Mouse (Mus musculus): ENCODE results near the gene Arhgap23. TPM values are rescaled to one million over a fixed set of nuclear protein-coding genes. Genes with fewer than 3 reads are reported as not detected.

Gene Arhgap23
- total and polyA plus RNA-seq, 2 experiments, result 2.8 to 13.6 TPM

DNA sequence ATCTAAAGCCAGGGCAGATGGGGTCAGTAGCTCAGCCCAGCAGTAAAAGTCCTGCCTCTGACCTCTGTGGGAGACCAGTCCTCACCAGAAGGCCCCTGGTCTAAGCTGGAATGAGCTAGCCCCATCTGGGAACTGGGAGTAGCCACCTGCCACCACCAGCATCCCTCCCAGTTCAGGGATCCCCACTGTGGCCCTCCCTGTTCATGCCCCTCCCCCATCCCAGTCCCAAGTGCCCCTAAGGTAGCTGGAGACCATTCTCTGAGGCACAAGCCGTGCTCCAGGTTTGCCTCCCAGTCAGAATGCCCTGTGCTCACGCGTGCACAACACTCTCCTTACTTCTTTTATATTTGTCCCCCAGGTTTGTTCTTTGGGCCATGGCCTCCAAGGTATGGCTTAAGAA is 97.7 kb downstream of the Arhgap23 start:
- no peaks in the 10 kb centered on the region for H3K79me2 ChIP-seq (ENCODE audit: control insufficient read depth, insufficient read depth, low read length)
- no peak overlapping the region for H3K9ac ChIP-seq (ENCODE audit: low read depth, low read length)
- no peaks in the 10 kb centered on the region for H3K36me3 ChIP-seq (ENCODE audit: control insufficient read depth, insufficient read depth, low read length)
- no peak for TF ChIP-seq CTCF (IDR thresholded peaks at IDR 0.05; ENCODE audit: low read depth, low read length)
- TF ChIP-seq POLR2A (IDR thresholded peaks at IDR 0.05; ENCODE audit: extremely low read depth, insufficient read depth, low read length), result no peak
- WGBS, result 91% methylated on average over 3 of the region's 3 CpGs
- no peak overlapping the region for H3K4me3 ChIP-seq (ENCODE audit: insufficient read depth, low read depth, low read length)
- no peak for DNase-seq (ENCODE audit: extremely low read depth, low read depth, low spot score)
- no peak overlapping the region for H3K27ac ChIP-seq (replicated peaks; ENCODE audit: insufficient read depth, low read depth, low read length)
- H3K4me1 ChIP-seq (ENCODE audit: control insufficient read depth, insufficient read depth, low read length), result no peaks in the 10 kb centered on the region
- H3K27me3 ChIP-seq (ENCODE audit: control insufficient read depth, insufficient read depth, low read length), result no peaks in the 10 kb centered on the region

DNA sequence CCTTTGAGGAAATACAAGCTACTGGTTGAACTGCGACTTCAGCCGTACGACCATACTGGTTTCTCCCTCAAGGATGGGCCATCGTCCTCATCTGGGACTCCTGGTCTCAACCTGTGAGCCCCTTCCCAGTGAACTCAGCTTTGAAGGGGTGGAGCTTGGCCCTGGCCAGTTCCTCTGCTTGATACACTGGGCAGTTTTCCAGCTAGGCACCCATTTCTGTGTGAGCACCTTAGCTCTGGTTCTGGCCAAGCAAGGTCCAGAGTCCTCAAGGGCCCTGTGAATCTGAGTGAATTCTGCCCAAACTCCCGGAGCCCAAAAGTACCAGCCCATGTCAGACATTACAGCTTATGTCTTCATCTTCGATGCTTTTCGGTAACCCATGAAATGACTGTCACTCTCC is 105.2 kb downstream of the Arhgap23 start:
- Histone ChIP-seq H3K79me2 (ENCODE audit: control insufficient read depth, insufficient read depth, low read length) (no peaks in the 10 kb centered on the region), H3K9ac (ENCODE audit: low read depth, low read length) (no peak overlapping the region), H3K36me3 (ENCODE audit: control insufficient read depth, insufficient read depth, low read length) (no peaks in the 10 kb centered on the region), H3K27ac (replicated peaks; ENCODE audit: insufficient read depth, low read depth, low read length) (no peak overlapping the region), H3K4me1 (ENCODE audit: control insufficient read depth, insufficient read depth, low read length) (no peaks in the 10 kb centered on the region), H3K27me3 (ENCODE audit: control insufficient read depth, insufficient read depth, low read length) (no peaks in the 10 kb centered on the region), H3K4me3 (ENCODE audit: insufficient read depth, low read depth, low read length) (no peak overlapping the region)
- TF ChIP-seq POLR2A (IDR thresholded peaks at IDR 0.05; ENCODE audit: extremely low read depth, insufficient read depth, low read length) (no peak), CTCF (IDR thresholded peaks at IDR 0.05; ENCODE audit: low read depth, low read length) (no peak)
- no peak for DNase-seq (ENCODE audit: extremely low read depth, low read depth, low spot score)
- 93% methylated on average over 7 of the region's 7 CpGs for WGBS

DNA sequence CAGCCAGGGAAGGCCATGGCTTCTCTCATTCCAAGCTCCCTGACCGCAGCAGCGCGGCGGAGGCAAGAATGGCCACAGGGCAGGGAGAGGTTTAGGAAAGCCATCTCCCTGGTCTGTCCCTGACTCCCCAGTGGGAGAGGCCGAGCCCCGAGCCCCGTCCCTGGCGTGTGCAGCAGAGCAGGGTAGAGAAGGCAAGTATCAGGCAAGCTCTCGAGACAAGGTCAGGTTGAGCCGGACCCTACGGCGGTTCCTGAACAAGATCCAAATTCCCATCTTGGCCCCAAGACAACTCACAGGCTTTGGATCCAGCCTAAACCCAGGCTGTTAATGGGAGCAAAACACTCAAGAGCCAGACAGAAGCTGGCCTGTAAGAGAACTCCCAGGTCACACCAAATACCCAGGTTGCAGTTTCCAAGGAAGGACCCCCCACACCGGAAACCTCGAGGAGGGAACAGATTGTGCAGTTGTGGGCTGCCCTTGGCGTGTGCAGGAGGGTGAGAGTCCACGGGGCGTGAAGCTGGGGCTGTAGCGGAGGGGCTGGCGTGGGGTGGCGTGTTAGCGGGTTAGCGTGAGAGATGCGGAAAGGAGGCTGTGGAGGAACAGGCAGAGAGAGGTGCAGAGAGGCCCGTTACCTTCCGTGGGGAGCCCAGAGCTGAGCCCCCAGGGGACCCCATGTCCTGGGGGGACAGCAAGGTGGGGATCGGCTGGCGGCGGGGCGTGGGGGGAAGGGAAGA is 106.6 kb downstream of the Arhgap23 start:
- no peak for DNase-seq (ENCODE audit: extremely low read depth, low read depth, low spot score)
- no peaks in the 10 kb centered on the region for H3K27me3 ChIP-seq (ENCODE audit: control insufficient read depth, insufficient read depth, low read length)
- H3K36me3 ChIP-seq (ENCODE audit: control insufficient read depth, insufficient read depth, low read length), result no peaks in the 10 kb centered on the region
- no peak for TF ChIP-seq CTCF (IDR thresholded peaks at IDR 0.05; ENCODE audit: low read depth, low read length)
- no peak for TF ChIP-seq POLR2A (IDR thresholded peaks at IDR 0.05; ENCODE audit: extremely low read depth, insufficient read depth, low read length)
- WGBS, result 88% methylated on average over 29 of the region's 29 CpGs
- no peak overlapping the region for H3K9ac ChIP-seq (ENCODE audit: low read depth, low read length)
- H3K79me2 ChIP-seq (ENCODE audit: control insufficient read depth, insufficient read depth, low read length), result no peaks in the 10 kb centered on the region
- no peak overlapping the region for H3K4me3 ChIP-seq (ENCODE audit: insufficient read depth, low read depth, low read length)
- no peak overlapping the region for H3K27ac ChIP-seq (replicated peaks; ENCODE audit: insufficient read depth, low read depth, low read length)
- H3K4me1 ChIP-seq (ENCODE audit: control insufficient read depth, insufficient read depth, low read length), result no peaks in the 10 kb centered on the region

DNA sequence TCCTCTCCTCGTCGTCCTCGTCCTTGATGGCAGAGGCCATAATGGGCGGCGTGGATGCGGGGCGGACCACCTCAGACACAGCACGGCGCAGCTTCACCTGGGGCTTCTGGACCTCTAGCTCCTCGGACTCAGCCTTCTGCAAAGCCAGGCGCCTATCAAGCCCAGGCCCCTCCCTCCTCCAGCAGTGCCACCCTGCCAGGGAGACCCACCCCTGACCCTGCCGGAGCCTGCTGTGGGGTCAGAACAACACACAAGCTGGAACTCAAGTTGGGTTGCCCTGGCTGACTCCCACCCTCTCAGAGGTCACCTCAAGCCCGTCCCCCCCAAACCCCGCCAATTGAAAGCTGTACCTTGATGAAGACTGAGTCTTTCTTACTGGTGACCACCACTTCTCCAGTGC is 107.8 kb downstream of the Arhgap23 start:
- Histone ChIP-seq H3K36me3 (ENCODE audit: control insufficient read depth, insufficient read depth, low read length) (no peaks in the 10 kb centered on the region), H3K4me3 (ENCODE audit: insufficient read depth, low read depth, low read length) (no peak overlapping the region), H3K27ac (replicated peaks; ENCODE audit: insufficient read depth, low read depth, low read length) (no peak overlapping the region), H3K27me3 (ENCODE audit: control insufficient read depth, insufficient read depth, low read length) (no peaks in the 10 kb centered on the region), H3K9ac (ENCODE audit: low read depth, low read length) (no peak overlapping the region), H3K79me2 (ENCODE audit: control insufficient read depth, insufficient read depth, low read length) (no peaks in the 10 kb centered on the region), H3K4me1 (ENCODE audit: control insufficient read depth, insufficient read depth, low read length) (no peaks in the 10 kb centered on the region)
- whole genome bisulfite sequencing, result 93% methylated on average over 14 of the region's 14 CpGs
- DNase-seq (ENCODE audit: extremely low read depth, low read depth, low spot score), result no peak
- TF ChIP-seq CTCF (IDR thresholded peaks at IDR 0.05; ENCODE audit: low read depth, low read length) (no peak), POLR2A (IDR thresholded peaks at IDR 0.05; ENCODE audit: extremely low read depth, insufficient read depth, low read length) (no peak)

DNA sequence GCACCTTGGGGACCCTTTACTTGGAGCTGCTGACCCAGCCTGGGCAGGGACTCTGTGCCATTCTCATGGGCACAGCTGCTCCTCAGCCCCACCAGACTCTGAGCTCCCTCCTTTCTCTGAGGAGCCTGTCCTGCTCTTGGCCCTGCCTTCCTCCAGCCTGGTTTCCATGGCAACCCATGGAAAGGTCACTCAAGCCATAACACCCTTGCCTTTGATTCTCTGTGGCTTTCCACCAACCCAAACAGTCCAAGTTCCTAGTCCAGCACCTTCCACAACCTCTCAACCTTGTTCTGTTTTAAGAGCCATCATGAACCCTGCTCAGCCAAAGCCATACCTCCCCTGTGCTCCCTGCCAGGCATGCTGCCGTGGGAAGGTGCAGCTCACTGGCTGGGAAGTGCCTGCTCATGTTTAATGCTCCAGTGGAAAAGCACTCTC is 108.5 kb downstream of the Arhgap23 start:
- H3K9ac ChIP-seq (ENCODE audit: low read depth, low read length), result no peak overlapping the region
- no peaks in the 10 kb centered on the region for H3K4me1 ChIP-seq (ENCODE audit: control insufficient read depth, insufficient read depth, low read length)
- no peaks in the 10 kb centered on the region for H3K27me3 ChIP-seq (ENCODE audit: control insufficient read depth, insufficient read depth, low read length)
- H3K79me2 ChIP-seq (ENCODE audit: control insufficient read depth, insufficient read depth, low read length), result no peaks in the 10 kb centered on the region
- 21% methylated on average over 1 of the region's 1 CpGs for WGBS
- no peak for TF ChIP-seq POLR2A (IDR thresholded peaks at IDR 0.05; ENCODE audit: extremely low read depth, insufficient read depth, low read length)
- no peak for TF ChIP-seq CTCF (IDR thresholded peaks at IDR 0.05; ENCODE audit: low read depth, low read length)
- H3K36me3 ChIP-seq (ENCODE audit: control insufficient read depth, insufficient read depth, low read length), result no peaks in the 10 kb centered on the region
- peak; percentile 60 for DNase-seq (ENCODE audit: extremely low read depth, low read depth, low spot score)
- no peak overlapping the region for H3K4me3 ChIP-seq (ENCODE audit: insufficient read depth, low read depth, low read length)
- no peak overlapping the region for H3K27ac ChIP-seq (replicated peaks; ENCODE audit: insufficient read depth, low read depth, low read length)

DNA sequence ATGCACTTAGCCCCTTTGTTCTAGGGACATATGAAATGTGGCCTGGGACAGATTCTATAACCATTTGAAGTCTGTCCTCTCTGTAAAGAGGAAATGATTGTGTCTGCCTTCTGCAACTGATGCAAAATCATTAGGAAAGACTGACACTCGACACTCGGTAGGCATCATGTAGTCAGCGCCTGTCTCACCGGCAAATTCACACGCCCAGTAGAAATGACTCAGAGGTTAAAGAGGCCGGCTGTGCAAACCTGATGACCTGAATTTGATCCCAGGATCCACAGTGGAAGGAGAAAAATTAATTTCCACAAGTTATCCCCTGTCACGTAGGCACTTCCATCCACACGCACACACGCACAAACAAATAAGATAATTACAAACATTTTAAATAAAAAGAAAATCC is 109.0 kb downstream of the Arhgap23 start:
- no peak for DNase-seq (ENCODE audit: extremely low read depth, low read depth, low spot score)
- 72% methylated on average over 9 of the region's 9 CpGs for WGBS
- Histone ChIP-seq H3K36me3 (ENCODE audit: control insufficient read depth, insufficient read depth, low read length) (no peaks in the 10 kb centered on the region), H3K4me1 (ENCODE audit: control insufficient read depth, insufficient read depth, low read length) (no peaks in the 10 kb centered on the region), H3K27ac (replicated peaks; ENCODE audit: insufficient read depth, low read depth, low read length) (no peak overlapping the region), H3K9ac (ENCODE audit: low read depth, low read length) (no peak overlapping the region), H3K4me3 (ENCODE audit: insufficient read depth, low read depth, low read length) (no peak overlapping the region), H3K27me3 (ENCODE audit: control insufficient read depth, insufficient read depth, low read length) (no peaks in the 10 kb centered on the region), H3K79me2 (ENCODE audit: control insufficient read depth, insufficient read depth, low read length) (no peaks in the 10 kb centered on the region)
- TF ChIP-seq CTCF (IDR thresholded peaks at IDR 0.05; ENCODE audit: low read depth, low read length) (no peak), POLR2A (IDR thresholded peaks at IDR 0.05; ENCODE audit: extremely low read depth, insufficient read depth, low read length) (no peak)

Measured in liver, adult 2 months (tissue).